In genomic region chr19:45907416-45907815, GRCm38 (mm10) we compare ENCODE assay signal across 32 mouse cellular contexts.
"Had no signal": no experiment of that assay in that cellular context is flagged by ENCODE, and none has a peak within 500 bp of the region (broad histone marks: within the 10 kb centered on the region; RNA-seq: fewer than 3 reads in every experiment).

No protein-coding gene starts in this region.

- H3K27me3 ChIP-seq: limb, embryonic 12.5 days; limb, embryonic 13.5 days; limb, embryonic 15.5 days; liver, embryonic 12.5 days; liver, embryonic 13.5 days; liver, embryonic 15.5 days; lung, embryonic 15.5 days; megakaryocyte, embryonic 14.5 days; midbrain, embryonic 12.5 days; midbrain, embryonic 13.5 days; midbrain, embryonic 15.5 days; neural tube, embryonic 12.5 days; neural tube, embryonic 13.5 days had no signal

- H3K4me2 ChIP-seq: limb, embryonic 12.5 days; limb, embryonic 13.5 days; limb, embryonic 15.5 days; liver, embryonic 11.5 days; liver, embryonic 12.5 days; liver, embryonic 13.5 days; liver, embryonic 15.5 days; lung, embryonic 14.5 days; lung, embryonic 15.5 days; midbrain, embryonic 11.5 days; midbrain, embryonic 12.5 days; midbrain, embryonic 13.5 days; midbrain, embryonic 15.5 days; neural tube, embryonic 12.5 days; neural tube, embryonic 13.5 days had no signal

- H3K4me3 ChIP-seq: limb, embryonic 10.5 days; limb, embryonic 12.5 days; limb, embryonic 13.5 days; limb, embryonic 15.5 days; liver, embryonic 12.5 days; liver, embryonic 13.5 days; liver, embryonic 15.5 days; lung, embryonic 15.5 days; megakaryocyte, embryonic 14.5 days; midbrain, embryonic 10.5 days; midbrain, embryonic 12.5 days; midbrain, embryonic 13.5 days; midbrain, embryonic 15.5 days; myocyte; neural tube, embryonic 12.5 days; neural tube, embryonic 13.5 days had no signal

- DNase-seq: left cerebral cortex, postnatal 4 days; liver; liver, embryonic 13.5 days; liver, postnatal 0 days; lung, adult 18-20 months; lung, adult 2 months; lung, embryonic 14.5 days; lung, postnatal 10 days; lung, postnatal 14 days; lung, postnatal 36 days; lung, postnatal 4 days had no signal

- ATAC-seq: liver, embryonic 12.5 days; liver, postnatal 0 days; lung, postnatal 0 days; midbrain, embryonic 13.5 days; midbrain, embryonic 15.5 days; midbrain, embryonic 16.5 days had no signal

- H3K36me3 ChIP-seq: liver, embryonic 12.5 days; liver, embryonic 13.5 days; liver, embryonic 15.5 days; lung, embryonic 15.5 days had no signal

- H3K27ac ChIP-seq: limb, embryonic 10.5 days; limb, embryonic 12.5 days; limb, embryonic 13.5 days; limb, embryonic 15.5 days; liver, embryonic 12.5 days; liver, embryonic 13.5 days; liver, embryonic 14.5 days; liver, embryonic 15.5 days; lung, embryonic 15.5 days; macrophage; midbrain, embryonic 10.5 days; midbrain, embryonic 12.5 days; midbrain, embryonic 13.5 days; midbrain, embryonic 15.5 days; neural tube, embryonic 12.5 days; neural tube, embryonic 13.5 days had no signal

- H3K9ac ChIP-seq: limb, embryonic 12.5 days; limb, embryonic 13.5 days; limb, embryonic 15.5 days; liver, embryonic 12.5 days; liver, embryonic 13.5 days; liver, embryonic 14.5 days; liver, embryonic 15.5 days; liver, postnatal 0 days; lung, embryonic 14.5 days; lung, embryonic 15.5 days; midbrain, embryonic 12.5 days; midbrain, embryonic 13.5 days; midbrain, embryonic 15.5 days; neural tube, embryonic 12.5 days; neural tube, embryonic 13.5 days had no signal

- H3K4me1 ChIP-seq: limb, embryonic 10.5 days; limb, embryonic 13.5 days; limb, embryonic 15.5 days; liver, embryonic 12.5 days; liver, embryonic 13.5 days; liver, embryonic 15.5 days; lung, embryonic 15.5 days; megakaryocyte, embryonic 14.5 days; midbrain, embryonic 10.5 days; midbrain, embryonic 12.5 days; midbrain, embryonic 13.5 days; midbrain, embryonic 15.5 days; neural tube, embryonic 12.5 days had no signal

- H3K9me3 ChIP-seq: limb, embryonic 10.5 days; limb, embryonic 12.5 days; limb, embryonic 13.5 days; limb, embryonic 15.5 days; liver, embryonic 12.5 days; liver, embryonic 13.5 days; liver, embryonic 15.5 days; lung, embryonic 15.5 days; megakaryocyte, embryonic 14.5 days; midbrain, embryonic 10.5 days; midbrain, embryonic 12.5 days; midbrain, embryonic 13.5 days; midbrain, embryonic 15.5 days; neural tube, embryonic 12.5 days; neural tube, embryonic 13.5 days had no signal
